Mouse (Mus musculus) layer of hippocampus, adult 18-20 months (tissue): ENCODE data around the gene Tmprss3. TPM values are rescaled to one million over a fixed set of nuclear protein-coding genes. Genes with fewer than 3 reads are reported as not detected.

Source experiments
- DNase-seq, 2 experiments: peaks; one replicate each; pipeline ENCODE4 v3.0.0; 2022; ENCODE audit warnings: low spot score in 2 of 2
- long read RNA-seq: library from polyadenylated mRNA; stranded (forward); transcript quantifications from one replicate; pipeline ENCODE4 v2.0.0, GENCODE M21; 2021
- total RNA-seq, 2 experiments: library from RNA; stranded (reverse); gene quantifications; 2 replicates each; pipeline ENCODE4 v1.2.3; 2021

Tmprss3 gene
- total RNA-seq, result not detected
- long read RNA-seq, result 0 reads

DNA sequence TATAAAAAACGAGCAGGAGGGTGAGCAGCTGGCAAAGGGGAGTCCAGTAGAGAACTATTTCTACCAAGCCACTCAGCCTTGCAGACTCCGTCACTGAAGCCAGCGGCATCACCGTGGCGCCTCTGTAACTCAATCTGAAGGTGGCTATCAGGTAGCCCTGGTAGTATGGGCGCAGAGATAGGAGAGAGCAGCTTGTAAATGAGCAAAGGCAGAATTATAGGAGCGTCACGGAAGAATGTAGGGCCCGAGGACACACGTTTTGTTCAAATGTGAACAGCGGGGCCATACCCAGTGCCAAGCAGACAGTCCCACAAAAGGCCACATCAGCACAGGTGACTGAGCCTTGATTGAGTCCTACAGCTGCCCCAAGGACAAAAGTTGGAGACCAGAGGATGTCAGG, at the start of gene Tmprss3:
TSS of gene Tmprss3 (minus strand) at position 101 of the 400 bp plus-strand sequence.
- DNase-seq, result no peak

DNA sequence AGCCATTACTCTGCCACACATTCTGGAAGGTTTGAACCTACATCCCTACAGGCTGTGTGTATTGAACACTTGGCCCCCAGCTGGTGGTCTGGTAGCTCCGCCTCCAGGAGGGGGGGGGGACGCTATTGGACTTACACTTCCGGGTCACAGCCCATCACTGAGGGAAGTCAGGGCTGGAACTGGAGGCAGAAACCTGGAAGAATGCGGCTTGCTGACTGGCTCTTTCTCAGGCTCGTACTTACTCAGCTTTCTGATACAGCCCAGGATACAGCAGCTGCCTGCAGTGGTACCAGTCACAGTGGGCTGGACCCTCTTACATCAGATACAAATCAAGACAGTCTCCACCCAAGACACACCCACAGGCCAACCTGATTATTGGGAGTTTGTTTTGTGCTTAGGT, 48.4 kb upstream of the Tmprss3 start:
- DNase-seq, result no peak

DNA sequence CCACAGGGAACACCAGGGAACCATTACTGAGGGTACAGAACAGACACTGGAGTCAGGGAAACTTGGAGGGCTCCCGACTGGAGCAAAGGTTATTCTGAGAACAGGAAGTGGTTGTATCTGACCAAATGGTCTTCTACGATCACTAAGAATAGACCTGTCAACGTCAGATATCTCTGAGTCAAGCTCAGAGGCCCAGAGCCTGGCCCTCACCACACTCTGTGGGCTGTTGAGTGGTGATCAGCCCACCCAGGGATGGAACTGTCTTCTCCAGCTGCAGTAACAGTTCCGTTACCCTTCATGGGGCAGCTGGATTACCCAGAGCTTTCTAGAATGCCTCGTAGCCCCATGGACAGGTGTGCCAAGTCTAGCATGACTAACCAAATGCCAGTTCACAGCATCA, 46.5 kb upstream of the Tmprss3 start:
- DNase-seq, result no peak

DNA sequence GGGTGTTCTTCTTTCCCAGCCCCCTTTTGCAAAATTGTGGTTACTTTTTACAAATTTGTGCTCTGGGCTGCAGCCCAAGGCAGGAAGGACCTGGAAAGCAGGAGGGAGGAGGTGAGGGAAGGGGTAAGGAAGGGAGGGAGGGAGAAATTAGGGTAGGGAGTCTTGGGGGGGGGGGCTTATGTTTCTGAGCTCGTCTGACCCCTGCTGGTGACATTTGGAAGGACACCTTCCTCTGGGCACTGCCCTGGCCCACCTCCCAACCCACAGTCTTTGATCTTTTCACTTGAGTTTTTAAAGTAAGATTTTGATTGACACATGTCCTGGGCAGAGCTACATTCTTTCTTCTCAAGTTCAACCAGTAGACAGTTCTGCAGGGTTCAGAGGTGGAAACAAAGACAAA, 44.0 kb upstream of the Tmprss3 start:
- no peak for DNase-seq

DNA sequence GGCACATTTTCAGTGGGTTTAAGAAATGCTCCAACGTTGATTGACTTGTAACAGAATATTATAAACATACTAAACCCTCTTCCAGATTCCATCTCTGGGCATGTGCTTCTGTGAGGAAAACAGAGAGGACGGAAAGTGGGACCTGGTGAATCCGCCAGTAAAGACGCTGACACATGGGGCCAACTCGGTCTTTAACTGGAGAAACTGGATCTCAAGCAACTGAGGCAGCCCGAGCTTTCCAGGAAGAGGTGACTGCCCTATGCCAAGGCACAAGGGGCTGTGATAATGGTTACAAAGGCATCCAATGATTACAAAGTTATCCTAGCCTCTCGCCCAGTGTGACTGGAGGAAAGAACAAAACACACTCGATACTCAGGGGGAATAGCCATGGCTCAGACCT, 42.4 kb upstream of the Tmprss3 start:
- no peak for DNase-seq

DNA sequence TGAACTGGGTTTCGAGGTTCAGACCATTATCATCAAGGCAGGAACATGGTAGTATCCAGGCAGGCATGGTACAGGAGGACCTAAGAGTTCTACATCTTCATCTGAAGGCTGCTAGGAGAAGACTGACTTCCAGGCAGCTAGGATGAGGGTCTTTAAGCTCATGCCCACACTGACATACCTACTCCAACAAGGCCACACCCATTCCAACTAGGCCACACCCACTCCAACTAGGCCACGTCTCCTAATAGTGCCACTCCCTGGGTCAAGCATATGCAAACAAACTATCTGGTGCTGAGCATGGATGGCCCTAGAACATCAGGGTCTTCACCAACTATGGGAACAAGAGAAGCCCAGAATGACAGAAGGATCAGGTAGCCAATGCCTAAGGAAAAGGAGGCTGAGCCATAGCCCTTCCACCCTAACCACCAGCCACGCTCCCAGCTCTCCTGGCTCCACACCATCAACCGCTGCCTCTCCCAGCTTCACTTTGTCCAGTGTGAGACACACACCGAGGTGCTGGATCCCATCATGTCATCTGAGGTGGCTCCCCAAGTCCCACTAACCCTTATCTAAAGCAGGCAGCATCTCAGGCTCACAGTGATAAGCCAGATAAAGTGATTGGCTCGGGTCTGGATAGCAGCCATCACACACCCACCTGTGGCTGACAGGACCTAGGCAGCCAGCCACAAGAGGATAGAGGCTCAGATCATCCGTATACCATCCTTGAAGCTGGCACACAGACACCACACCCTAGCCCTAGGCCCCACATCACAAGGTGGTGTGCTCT, 39.6 kb upstream of the Tmprss3 start:
- DNase-seq, result no peak

DNA sequence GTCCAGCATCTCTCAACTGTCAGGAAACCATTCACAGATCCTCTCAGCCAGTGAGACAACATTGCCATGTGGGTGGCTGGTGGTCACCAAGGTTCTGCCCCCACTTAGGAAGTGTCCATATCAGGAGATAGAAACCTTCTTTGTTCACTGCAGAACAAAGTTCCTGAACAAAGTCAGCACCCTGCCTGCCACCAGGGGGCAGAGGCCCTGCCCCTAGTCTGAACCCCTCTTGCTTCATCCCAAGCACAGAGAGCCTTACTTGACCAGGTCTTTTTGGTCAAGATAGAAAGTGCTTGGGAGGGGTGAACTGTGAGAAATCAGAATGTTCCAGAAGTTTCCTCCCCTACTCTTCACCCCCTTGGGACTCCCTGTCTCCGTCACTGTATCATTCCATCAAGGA, 37.1 kb upstream of the Tmprss3 start:
- DNase-seq, result no peak

DNA sequence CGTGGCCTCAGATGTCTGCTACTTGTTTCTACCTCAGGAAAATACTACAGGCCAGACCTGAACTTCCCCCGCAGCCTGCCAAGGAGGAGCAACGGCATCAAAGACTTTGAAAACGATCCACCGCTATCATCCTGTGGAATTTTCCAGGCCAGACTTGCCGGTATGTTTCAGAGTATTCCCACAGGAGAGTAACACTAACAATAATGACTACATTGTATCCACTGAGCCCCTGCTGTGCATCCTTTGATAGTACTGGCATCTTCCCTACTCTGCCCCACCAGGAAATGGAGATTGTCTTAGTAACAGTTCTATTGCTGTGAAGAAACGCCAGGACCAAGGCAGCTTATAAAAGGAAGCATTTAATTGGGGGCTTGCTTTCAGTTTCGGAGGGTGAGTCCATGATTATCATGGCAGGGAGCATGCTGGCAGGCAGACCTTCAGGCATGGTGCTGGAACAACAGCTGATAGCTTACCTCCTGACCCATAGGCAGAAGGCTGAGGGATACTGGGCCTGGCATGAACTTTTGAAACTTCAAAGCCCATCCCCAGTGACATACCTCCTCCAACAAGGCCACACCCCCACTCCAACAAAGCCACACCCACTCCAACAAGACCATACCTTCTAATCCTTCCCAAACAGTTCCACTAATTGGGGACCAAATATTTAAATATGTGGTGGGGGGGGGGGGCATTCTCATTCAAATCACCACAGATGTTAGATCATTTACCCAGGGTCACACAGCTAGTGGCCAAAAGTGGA, 33.7 kb upstream of the Tmprss3 start:
- DNase-seq, result no peak

DNA sequence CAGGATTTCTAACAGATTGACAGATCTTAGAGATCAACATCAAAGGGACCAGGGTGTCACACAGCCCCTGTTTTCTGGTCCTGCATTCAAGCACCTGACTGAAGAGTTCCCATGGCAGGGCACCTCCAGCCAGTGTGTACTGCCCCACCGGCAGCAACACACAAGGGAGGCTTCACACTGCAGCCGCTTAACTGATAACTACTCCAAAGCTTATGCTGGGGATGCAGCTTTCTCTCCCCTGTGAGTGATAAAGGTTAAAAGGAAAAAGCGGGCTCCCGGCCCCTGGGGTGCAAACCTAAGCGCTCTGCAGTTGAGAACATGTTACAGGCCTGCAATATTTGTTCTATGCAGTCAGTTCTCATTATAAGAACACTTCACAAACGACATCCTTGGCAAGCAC, 33.0 kb upstream of the Tmprss3 start:
- DNase-seq, result no peak

DNA sequence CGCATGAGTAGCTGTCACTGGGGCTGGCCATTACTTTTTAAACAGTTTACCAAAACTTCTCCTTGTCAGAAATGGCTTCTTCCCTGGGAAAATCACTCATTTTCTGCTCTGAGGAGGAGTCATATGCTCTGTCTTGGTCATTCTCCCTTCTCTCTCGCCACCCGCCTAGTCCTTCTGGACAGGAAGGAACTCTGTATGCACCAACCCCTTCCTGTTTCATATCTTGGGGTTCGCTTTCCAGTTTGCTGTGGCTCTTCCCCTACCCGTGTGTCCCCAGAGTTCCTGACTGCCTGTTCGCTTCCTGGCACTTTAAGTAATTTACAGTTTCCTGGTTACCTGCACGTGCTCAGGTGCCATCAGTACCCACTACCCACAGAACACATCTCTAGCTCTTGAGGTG, 28.2 kb upstream of the Tmprss3 start:
- no peak for DNase-seq

DNA sequence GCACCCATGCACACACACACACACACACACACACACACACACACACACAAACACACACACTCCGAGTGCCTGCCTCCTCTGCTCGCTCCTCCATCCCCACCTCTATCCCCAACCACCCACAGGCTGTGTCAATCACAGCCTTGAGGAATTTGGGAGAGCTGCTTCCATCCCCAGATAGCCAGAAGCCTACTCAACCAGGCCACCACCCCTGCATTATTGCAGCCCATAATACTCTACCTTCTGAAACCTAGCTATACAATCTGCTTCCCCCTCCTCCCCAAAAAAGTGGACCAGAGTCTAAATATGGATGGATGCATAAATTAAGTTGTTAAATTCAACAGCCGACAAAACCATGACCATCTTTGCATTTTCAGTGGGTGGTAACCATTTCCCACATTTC, 27.6 kb upstream of the Tmprss3 start:
- DNase-seq, result no peak

DNA sequence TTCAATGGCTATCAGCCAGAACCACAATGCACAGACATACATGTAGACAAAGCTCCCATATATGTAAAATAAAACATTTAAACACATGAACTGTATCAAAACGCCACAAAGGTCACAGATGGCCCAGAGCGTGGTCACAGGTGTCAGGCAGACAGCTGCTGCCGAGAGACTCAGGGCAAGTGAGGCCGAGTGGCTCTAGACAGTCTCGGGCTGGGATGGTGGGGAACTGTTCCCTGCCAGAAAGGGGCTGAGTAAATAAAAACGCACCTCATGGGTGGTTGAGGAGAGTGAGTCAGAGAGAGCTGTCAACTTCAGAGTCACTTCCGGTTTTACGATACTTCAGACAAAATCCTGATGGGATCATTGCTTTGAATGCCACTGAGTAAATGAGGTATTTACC, 25.8 kb upstream of the Tmprss3 start:
- DNase-seq, result no peak

DNA sequence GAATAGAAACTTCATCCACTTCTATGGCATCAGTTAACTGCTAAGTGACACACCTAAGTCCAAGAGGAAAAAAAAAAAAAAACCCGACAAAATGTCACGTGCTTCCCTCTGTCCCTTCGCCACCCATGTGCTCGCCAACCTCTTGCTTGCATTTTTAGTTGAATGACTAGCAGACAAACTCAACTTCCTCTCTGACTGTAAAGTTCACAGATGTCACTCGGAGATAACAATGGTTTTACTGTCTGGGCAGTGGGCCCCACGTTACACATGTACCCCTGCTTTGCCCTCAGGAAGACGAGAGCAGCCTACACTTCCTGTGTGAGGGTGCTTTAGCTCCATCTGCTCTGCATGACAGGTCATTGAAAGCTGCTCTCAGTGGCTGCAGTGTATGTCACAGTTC, 25.1 kb upstream of the Tmprss3 start:
- no peak for DNase-seq

DNA sequence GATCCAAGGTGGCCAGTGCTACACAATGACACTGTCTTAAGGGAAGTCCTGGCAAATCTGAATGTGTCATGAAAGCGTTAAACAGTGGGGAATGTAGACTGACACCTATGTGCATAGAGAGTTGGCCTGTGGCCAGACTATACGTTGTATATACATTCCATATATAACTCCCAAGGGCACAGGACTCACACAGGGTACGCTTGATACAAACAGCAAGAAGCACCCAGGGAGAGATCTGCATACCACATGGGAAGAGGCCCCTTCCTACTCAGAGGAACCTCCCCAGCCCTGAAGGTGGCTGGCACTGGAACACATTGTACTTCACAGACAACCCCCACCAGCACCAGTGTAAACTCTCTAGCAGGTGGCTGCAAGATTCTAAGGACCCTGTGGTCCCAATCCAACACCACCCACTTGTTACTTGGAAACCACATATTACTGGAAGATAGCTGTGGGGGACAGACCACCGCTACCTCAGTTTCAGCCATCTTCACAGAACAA, 24.1 kb upstream of the Tmprss3 start:
- no peak for DNase-seq

DNA sequence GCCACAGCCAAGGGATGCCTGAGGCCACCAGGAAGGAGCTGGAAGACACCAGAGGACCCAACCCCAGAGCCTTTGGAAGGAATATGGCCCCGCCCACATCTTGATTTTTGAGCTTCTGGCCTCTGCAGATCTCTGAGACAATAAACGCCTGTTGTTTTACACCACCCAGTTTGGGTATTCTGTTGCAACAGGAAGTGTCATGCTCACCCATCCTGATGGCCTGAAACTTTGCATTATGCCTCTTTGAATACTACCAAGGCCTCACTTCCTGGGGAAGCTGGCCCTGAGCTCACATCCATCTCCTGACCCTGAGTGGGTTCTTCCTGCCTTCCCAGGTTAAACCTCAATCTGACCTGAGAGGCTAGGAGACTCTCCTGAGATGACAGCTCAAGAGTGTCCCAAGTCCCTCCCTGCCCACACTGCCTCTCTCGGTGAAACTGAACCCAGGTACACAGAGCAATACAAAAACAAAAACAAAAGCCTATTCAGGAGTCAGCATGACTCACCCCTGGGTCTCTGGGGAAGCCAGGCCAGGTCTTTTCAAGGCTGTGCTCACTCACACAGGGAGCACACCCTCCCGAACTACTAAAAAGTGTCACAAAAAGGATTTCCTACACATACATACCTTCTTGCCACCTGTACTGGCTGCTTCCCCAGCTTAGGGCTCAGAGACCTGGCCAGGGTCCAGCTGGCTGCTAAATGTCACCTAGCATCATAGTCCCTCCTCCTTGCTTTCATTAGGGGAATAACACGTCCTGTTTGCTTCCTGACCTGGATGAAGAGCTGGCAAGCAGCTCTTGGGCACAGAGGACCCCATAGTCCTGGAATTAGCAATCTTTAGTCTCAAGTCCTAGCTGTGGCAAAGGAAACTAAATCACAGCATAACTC, 17.5 kb upstream of the Tmprss3 start:
- no peak for DNase-seq

DNA sequence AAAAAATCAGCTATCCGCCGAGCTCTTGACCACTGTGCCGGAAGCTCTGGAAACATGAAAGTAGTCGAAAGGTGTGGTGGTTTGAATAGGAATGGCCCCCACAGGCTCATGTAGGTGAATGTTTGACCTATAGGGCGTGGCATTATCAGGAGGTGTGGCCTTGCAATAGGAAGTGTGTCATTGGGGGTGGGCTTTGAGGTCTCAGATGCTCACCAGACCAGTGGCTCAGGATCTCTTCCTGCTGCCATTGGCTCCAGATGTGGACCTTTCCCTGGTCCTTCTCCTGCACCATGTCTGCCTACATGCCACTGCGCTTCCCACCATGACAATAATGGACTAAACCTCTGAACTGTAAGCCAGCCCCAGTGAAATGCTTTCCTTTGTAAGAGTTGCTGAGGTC, 13.1 kb upstream of the Tmprss3 start:
- no peak for DNase-seq

DNA sequence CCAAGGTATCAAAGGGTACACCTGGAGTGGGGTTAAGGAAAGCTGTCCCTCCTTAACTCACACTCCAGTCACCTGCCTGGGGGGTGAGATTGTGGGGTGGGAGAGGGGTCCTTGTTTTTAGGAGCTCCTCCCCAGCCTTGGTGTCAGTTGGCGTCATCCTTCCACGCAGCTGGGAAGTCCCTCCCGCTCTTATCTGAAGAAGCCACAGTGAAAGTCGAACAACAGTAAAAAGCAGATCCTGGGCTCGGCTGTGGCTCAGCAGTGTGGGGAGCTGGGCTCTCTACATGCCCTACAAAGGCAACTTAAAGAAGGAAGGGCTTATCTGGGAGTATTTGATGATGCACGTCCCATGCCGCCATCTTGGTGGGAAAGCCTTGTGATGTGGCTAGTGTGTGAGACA, 11.5 kb upstream of the Tmprss3 start:
- no peak for DNase-seq

DNA sequence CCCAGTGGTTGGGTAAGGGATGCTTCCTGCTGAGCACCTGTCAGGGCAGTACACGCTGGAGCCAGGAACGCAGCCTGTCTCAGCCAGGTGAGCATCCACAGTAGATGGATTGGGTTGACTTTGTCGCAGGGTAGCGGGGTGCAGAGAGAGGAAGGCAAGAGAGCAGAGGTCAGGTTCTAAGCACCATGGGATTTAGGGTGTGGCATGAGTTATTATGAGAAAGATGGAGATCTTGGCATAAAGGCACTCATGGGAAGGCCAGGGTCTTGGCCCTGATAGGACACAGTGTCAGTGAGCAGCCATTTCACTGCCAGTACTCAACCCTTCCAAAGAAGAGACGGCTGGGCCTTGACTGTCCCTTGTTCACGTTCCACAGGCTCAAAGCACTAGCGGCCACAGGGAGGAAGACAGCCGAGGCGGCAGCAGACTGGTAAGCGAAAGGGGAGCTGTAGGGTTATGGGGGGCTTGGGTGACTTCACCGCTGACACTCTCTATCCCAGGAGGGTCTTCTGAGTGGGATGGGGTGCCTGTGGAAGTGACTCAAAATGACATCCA, 10.7 kb upstream of the Tmprss3 start:
- DNase-seq, result no peak

DNA sequence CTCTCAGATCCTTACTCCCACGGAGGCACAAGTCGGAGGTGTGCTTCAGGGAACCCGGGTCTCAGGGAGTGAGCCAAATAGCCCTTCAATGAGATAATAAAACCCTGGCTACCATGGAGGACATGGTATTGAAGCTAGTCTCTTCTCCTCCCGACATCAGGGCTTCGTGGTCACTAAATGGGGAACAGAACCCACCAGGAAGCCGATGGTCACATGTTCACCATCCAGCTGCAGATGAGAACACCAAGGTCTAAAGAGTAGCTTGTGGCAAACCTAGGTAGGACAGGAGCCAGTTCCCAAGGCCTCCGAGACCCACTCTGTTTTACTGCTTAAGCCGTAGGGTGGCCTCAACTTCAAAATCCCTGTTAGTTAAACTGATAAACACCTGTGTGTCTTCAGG, 9.9 kb upstream of the Tmprss3 start:
- DNase-seq, result no peak

DNA sequence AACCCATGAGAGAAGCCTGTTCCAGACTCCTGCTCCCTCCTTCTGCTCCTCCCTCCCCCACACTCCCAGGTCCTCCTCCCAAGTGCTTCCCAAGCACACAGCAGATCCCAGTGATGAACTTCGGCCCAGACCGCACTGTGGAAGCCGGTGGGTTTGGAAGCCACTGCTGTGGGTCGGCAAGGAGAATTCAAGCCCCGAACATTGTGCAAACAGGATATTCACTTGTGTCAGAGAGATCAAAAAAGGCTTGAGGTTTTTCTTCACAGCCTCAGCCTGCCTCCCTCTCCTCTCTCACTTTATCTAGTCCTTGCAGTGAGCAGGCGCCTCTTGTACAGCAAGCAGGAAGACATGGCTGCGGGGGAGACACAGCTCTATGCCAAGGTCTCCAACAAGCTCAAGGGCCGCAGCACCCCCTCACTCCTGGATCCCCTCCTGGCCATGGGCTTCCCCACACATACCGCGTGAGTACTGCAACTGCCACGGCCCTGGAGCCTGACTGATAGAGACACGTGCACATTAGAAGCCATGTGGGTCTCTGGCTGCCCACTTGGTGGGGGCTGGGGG, 9.1 kb upstream of the Tmprss3 start, which contains the start of gene Ubash3a:
TSS of gene Ubash3a (plus strand) at position 103 of the 564 bp plus-strand sequence.
- DNase-seq, result no peak

DNA sequence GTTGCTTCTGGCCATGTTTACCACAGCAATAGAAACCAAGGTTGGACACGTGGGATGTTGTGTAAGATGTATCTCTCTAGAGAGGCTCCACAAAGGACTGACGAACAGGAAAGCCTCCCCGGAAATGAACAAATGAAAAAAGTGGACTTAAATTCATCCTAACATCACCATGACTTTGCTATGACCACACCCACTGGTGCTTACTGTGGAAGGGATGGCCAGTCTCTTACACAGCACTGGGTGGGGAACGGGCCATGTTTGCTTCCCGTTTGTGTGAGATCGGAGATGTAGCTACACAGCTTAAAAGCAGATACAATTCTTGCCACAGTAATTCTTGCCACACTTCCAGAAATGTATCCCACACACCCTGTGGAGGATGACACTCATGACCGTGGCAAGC, 2.5 kb downstream of the Tmprss3 start:
- DNase-seq, result no peak
